Mouse (Mus musculus) ES-CJ7 (cell line): ENCODE measurements at regions not wholly inside any gene's neighbourhood (a gene's known extent, or its start where the extent isn't known, plus 50 kb on each side); places are given as distances from the start of the nearest gene placed in this dataset.

Experiments used
- DNase-seq: peaks from one replicate; pipeline ENCODE4 v3.0.0; 2011; ENCODE audit warnings: low read depth, low spot score

DNA sequence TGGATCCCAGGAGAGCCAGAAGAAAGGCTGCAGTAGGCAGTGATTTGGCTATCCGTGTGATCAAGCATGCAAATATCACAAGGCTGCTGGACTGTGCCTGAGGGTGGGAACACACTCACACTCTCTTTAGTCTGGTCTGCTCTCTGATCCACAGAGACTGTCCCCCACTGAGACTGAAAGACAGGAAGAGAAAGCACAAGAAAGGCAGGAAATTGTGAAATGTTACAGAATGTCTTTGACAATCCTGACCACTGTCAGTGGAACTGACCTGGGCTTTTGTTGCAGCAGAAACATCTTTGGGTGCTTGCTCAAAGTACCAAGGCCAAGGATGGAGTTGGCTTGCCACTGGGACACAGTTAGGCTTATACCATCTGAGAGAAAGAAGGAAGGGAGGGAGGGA lies 52.3 kb upstream of the Gpd2 start:
- no peak for DNase-seq

DNA sequence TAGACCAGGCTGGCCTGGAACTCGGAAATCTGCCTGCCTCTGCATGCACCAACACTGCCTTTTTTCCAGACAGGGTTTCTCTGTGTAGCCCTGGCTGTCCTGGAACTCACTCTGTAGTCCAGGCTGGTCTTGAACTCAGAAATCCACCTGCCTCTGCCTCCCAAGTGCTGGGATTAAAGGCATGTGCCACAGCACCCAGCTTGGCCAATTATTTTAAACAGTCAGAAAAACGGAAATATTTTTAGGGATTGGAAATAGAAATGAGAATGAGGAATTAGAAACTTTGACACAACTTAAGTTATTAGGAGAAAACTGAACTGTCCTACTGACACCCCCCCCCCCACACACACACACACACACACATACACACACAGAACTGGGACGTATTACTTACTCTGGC lies 54.3 kb upstream of the Gpd2 start:
- DNase-seq, result peak; percentile 50

DNA sequence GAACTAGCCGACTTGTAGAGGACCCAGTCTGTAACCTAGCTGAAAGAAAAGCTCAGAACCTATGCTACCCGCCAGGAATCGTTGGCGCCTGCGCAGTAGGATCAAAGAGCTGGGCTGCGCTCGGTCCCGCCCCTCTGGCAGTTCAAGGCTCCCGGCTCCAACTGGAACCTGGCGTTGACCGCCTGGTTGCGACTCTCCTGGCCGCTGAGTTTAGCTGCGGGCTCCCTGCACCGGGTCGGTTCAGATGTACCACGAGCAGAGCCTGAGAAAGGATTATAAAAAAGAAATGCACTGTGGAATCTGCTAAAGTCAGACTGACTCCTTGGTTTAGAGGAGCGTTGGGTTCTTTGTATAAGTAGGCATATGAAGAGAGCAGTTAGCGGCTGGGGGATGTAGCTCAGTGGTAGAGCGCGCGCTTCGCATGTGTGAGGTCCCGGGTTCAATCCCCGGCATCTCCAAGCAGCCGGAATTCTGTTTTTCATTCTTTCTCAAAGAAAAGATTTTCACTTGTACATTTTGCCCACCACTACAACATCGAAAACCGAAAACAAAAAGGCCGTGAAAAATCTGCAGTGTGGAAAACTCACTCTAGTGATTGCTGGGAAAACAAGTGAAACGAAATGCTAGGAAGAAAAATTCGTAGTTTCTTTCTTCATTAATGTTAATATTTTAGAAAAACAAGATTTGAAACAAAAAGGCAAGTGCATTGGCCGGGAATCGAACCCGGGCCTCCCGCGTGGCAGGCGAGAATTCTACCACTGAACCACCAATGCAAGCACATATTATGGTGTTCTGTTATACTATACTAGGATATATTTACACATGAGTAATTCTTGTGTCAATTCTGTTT lies 55.5 kb upstream of the Gpd2 start:
- peak; percentile 83 for DNase-seq

DNA sequence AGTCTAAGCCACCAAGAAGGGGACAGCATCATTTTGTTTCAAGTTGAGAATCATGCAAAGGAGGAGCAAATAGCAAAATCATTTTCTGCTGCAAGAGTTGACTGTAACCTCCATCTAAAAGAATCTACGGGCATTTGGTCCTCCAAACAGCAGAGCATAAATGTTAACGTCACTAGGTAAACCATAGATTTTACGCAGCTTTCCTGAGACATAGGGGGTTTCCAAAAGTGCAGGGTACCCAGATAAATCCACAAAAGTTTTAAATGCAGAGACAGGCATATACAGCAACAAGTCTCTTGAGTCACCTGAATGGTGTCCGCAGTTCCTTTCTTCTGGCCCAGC lies 56.1 kb upstream of the Gpd2 start:
- DNase-seq, result no peak

- no peak for DNase-seq
Observed at GRCm38 (mm10) chr2:57178056-57178455, 54.3 kb upstream of the Nr4a2 start.

DNA sequence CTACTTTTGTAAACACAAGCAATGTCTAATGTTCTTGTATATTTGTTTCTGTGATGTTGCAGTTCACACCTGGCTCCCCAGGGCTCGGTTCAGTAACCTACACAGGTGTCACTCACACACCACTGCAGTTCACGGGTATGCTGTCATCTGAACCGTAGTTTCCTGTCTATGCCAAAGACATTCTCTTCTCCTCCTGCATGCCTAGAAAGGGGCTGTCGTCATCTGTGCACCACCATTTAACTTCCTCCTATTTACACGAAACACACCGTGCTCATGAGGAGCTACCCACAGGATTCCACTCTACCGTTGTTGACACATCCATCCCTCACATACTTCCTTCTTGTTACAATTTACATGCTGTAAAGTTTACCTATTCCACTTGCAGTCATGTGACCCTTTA lies 52.7 kb upstream of the Nr4a2 start:
- no peak for DNase-seq

DNA sequence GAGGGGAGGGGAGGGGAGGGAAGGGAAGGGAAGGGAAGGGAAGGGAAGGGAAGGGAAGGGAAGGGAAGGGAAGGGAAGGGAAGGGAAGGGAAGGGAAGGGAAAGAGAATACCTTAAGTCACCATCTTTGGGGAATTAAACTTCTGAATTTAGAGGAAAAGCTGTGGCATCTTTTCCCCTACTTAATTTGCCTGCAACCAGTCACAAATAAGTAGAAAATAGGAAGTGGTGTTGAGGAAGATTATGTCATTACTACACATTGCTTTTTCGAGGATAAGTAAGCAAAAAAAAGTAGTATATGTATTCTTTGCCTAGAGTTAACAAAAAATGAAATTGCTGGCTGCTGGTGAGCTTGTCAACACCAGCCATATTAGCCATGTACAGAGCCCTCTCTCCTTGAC lies 51.4 kb upstream of the Nr4a2 start:
- no peak for DNase-seq
